Mouse (Mus musculus): ENCODE measurements around the gene Polm.

DNA sequence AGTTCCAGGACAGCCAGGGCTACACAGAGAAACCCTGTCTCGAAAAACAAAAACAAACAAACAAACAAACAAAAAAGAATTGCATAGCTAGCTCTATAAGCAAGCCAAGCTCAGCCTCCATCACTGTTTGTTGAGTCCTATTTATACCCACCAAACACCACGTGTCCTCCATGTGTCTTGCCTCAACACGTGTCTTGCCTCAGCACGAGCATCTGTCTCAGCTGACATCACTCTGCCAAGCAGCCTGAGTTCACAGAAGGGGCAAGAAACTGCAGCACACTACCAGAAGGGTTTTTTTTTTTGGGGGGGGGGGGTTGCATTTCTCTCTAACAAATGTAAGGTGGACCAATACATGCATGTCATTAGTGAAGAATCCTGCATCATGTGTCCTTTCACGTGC, 12.6 kb upstream of the Polm start:
- TF ChIP-seq CTCF (IDR thresholded peaks at IDR 0.05; ENCODE audit: low read depth, low read length) (no peak), POLR2A (IDR thresholded peaks at IDR 0.05; ENCODE audit: extremely low read depth, insufficient read depth, low read length) (no peak)

Measured in liver, adult 2 months (tissue).